Comparison of ENCODE assay signal across 9 mouse cellular contexts in the genomic region with DNA sequence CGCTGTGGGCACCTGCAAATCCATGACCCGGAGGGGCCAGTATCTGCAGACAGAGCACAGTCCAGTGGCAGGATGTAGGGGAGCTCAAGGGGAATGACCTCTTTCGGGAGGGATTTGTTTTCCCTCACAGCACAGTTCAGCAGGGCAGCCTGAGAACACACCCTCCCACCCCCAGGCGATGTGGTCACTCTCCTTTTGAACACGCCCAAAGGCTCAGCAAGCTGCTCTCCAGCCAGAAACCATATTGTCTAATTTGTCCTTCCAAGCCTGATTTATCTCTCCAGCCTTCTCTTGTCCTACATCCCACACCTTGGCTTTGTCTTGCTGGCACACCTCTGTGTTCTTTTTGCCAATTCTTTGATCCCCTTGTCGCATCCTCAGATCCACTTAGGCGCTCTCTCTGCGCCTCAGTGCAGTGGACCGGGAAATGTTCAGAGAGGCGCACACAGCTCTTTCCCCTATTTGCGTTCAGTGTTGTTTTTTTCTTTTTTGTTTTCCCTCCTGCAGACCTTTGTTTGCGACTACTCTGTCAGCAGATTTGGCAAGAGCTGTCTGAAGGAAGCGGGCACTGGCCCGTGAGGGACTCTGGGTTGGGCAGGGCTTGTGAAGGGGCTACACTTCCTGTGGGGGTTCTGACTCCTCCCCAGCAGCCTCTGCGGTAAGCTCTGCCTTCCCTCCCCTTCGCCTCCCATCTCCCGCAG. TPM values are rescaled to one million over a fixed set of nuclear protein-coding genes. Genes with fewer than 3 reads are reported as not detected.
DNase-seq lines count a peak whose midpoint lies in the region; ATAC-seq and TF ChIP-seq lines count a peak whose summit lies in the region.
"Had no signal": no experiment of that assay in that cellular context is flagged by ENCODE, and none has a peak within 500 bp of the region (broad histone marks: within the 10 kb centered on the region; RNA-seq: fewer than 3 reads in every experiment).

No protein-coding gene starts in this region.

- no peak for TF ChIP-seq EP300 in heart, postnatal 0 days (IDR thresholded peaks at IDR 0.05; ENCODE audit: low read depth)

- H3K27me3 ChIP-seq in forebrain, embryonic 13.5 days, result no peaks in the 10 kb centered on the region
- H3K27me3 ChIP-seq in heart, postnatal 0 days (ENCODE audit: control insufficient read depth, insufficient read depth, low read length), result no peaks in the 10 kb centered on the region
- H3K27me3 ChIP-seq in neural tube, embryonic 14.5 days (ENCODE audit: control insufficient read depth, insufficient read depth, low read length), result no peaks in the 10 kb centered on the region

- peak overlapping the region; percentile 57 for H3K4me2 ChIP-seq in forebrain, embryonic 13.5 days
- H3K4me2 ChIP-seq in heart, postnatal 0 days (ENCODE audit: low read depth, low read length), result peak overlapping the region; percentile 60
- H3K4me2 ChIP-seq in neural tube, embryonic 14.5 days (ENCODE audit: low read depth, low read length), result peak overlapping the region; percentile 45

- WGBS in forebrain, embryonic 13.5 days, result 8% methylated on average over 17 of the region's 17 CpGs
- WGBS in heart, postnatal 0 days, result 18% methylated on average over 17 of the region's 17 CpGs
- WGBS in lung, adult 2 months, result 9% methylated on average over 17 of the region's 17 CpGs
- 22% methylated on average over 17 of the region's 17 CpGs for WGBS in neural tube, embryonic 14.5 days

- peak; percentile 49; the same call in 1 of the 2 replicates for TF ChIP-seq POLR2A in lung, adult 2 months (IDR thresholded peaks at IDR 0.05; ENCODE audit: borderline replicate concordance, extremely low read depth, low read depth, low read length)

- peaks cover 14% of the 10 kb centered on the region for H3K4me1 ChIP-seq in forebrain, embryonic 13.5 days
- peaks cover 11% of the 10 kb centered on the region; the same call in 1 of the 2 replicates for H3K4me1 ChIP-seq in heart, postnatal 0 days (ENCODE audit: control insufficient read depth, insufficient read depth)
- peaks cover 10% of the 10 kb centered on the region for H3K4me1 ChIP-seq in lung, adult 2 months (ENCODE audit: control insufficient read depth, insufficient read depth, low read length)
- H3K4me1 ChIP-seq in neural tube, embryonic 14.5 days (ENCODE audit: control insufficient read depth, insufficient read depth, low read length), result peaks cover 11% of the 10 kb centered on the region; the same call in 1 of the 2 replicates

- DNase-seq in A20 (ENCODE audit: low read depth, low spot score), result peak; percentile 83
- peak; percentile 80 for DNase-seq in adrenal gland, adult 2 months
- peak; percentile 57 for DNase-seq in heart, postnatal 0 days (ENCODE audit: low spot score)
- DNase-seq in kidney, postnatal 14 days, result peak; percentile 65
- DNase-seq in lung, adult 2 months, result peak; percentile 21
- peak; percentile 37 for DNase-seq in testis, postnatal 14 days (ENCODE audit: low spot score)

- H3K36me3 ChIP-seq in forebrain, embryonic 13.5 days (ENCODE audit: poor library complexity, severe bottlenecking), result no peaks in the 10 kb centered on the region
- no peaks in the 10 kb centered on the region for H3K36me3 ChIP-seq in heart, postnatal 0 days (replicated peaks; ENCODE audit: control insufficient read depth, insufficient read depth, low read length)
- H3K36me3 ChIP-seq in neural tube, embryonic 14.5 days (ENCODE audit: control insufficient read depth, insufficient read depth, low read length), result no peaks in the 10 kb centered on the region

- no peak for TF ChIP-seq CTCF in heart, postnatal 0 days (IDR thresholded peaks at IDR 0.05; ENCODE audit: low read depth)
- TF ChIP-seq CTCF in lung, adult 2 months (IDR thresholded peaks at IDR 0.05; ENCODE audit: insufficient read depth, low read length), result no peak

- H3K9me3 ChIP-seq in forebrain, embryonic 13.5 days (replicated peaks), result no peaks in the 10 kb centered on the region
- no peaks in the 10 kb centered on the region for H3K9me3 ChIP-seq in heart, postnatal 0 days (replicated peaks; ENCODE audit: control insufficient read depth, low read length)
- H3K9me3 ChIP-seq in neural tube, embryonic 14.5 days (ENCODE audit: control insufficient read depth, low read length), result no peaks in the 10 kb centered on the region

- H3K9ac ChIP-seq in forebrain, embryonic 13.5 days, result peak overlapping the region; percentile 49
- peak overlapping the region; percentile 47 for H3K9ac ChIP-seq in heart, postnatal 0 days (replicated peaks; ENCODE audit: low read depth, low read length)
- peak overlapping the region; percentile 26 for H3K9ac ChIP-seq in neural tube, embryonic 14.5 days (replicated peaks; ENCODE audit: low read depth, low read length)

- peak; percentile 96 for ATAC-seq in forebrain, embryonic 13.5 days
- ATAC-seq in heart, postnatal 0 days (ENCODE audit: insufficient read depth, low read depth), result peak; percentile 77
- peak; percentile 96 for ATAC-seq in neural tube, embryonic 14.5 days (ENCODE audit: low read depth)

- H3K4me3 ChIP-seq in forebrain, embryonic 13.5 days, result peak overlapping the region; percentile 32
- H3K4me3 ChIP-seq in heart, postnatal 0 days (ENCODE audit: low read depth, low read length), result peak overlapping the region; percentile 33
- peak overlapping the region; percentile 38 for H3K4me3 ChIP-seq in lung, adult 2 months (replicated peaks; ENCODE audit: extremely low read depth, low read depth, low read length)
- peak overlapping the region; percentile 14; the same call in 1 of the 2 replicates for H3K4me3 ChIP-seq in neural tube, embryonic 14.5 days (ENCODE audit: low read depth, low read length)

- peak overlapping the region; percentile 60 for H3K27ac ChIP-seq in forebrain, embryonic 13.5 days
- peak overlapping the region; percentile 23 for H3K27ac ChIP-seq in heart, postnatal 0 days (ENCODE audit: low read depth)
- peak overlapping the region; percentile 76 for H3K27ac ChIP-seq in neural tube, embryonic 14.5 days (ENCODE audit: low read depth, low read length)

RNA-seq across cellular contexts. Expression of gene Pla1a, which starts 33.3 kb away (rescaled TPM):
- total RNA-seq in adrenal gland, adult 2 months (2021), result 10 to 100 TPM; 17.0 to 36.7 TPM
- 12.3 and 21.0 TPM in 2 replicates for polyA plus RNA-seq in adrenal gland, adult 2 months (2012; rRNA removed)
- polyA plus RNA-seq in forebrain, embryonic 13.5 days (2015; fragmentation: Nextera tagmentation; extraction: Ambion mirVana), result 0.25 and 0.45 TPM in 2 replicates
- 13.4 and 14.5 TPM in 2 replicates for total RNA-seq in heart, postnatal 0 days (2014; rRNA removed; ENCODE audit: low replicate concordance)
- polyA plus RNA-seq in heart, postnatal 0 days (2015; fragmentation: Nextera tagmentation; extraction: Ambion mirVana), result 4.6 and 4.9 TPM in 2 replicates
- 1.6 and 2.0 TPM in 2 replicates for polyA plus RNA-seq in lung, adult 2 months (2012; rRNA removed)
- 0.47 and 0.70 TPM in 2 replicates for polyA plus RNA-seq in neural tube, embryonic 14.5 days (2014; fragmentation: Nextera tagmentation; extraction: Ambion mirVana)

RNA-seq across cellular contexts. Expression of gene Popdc2, which starts 37.7 kb away (rescaled TPM):
- total RNA-seq in adrenal gland, adult 2 months (2021), result 1 to 10 TPM; 1.4 to 3.6 TPM
- 2.3 and 2.9 TPM in 2 replicates for polyA plus RNA-seq in adrenal gland, adult 2 months (2012; rRNA removed)
- 0.23 and 0.29 TPM in 2 replicates for polyA plus RNA-seq in forebrain, embryonic 13.5 days (2015; fragmentation: Nextera tagmentation; extraction: Ambion mirVana)
- 982 and 1,104 TPM in 2 replicates for total RNA-seq in heart, postnatal 0 days (2014; rRNA removed; ENCODE audit: low replicate concordance)
- polyA plus RNA-seq in heart, postnatal 0 days (2015; fragmentation: Nextera tagmentation; extraction: Ambion mirVana), result 564 and 675 TPM in 2 replicates
- polyA plus RNA-seq in lung, adult 2 months (2012; rRNA removed), result 20.4 and 30.9 TPM in 2 replicates
- 0.62 and 0.71 TPM in 2 replicates for polyA plus RNA-seq in neural tube, embryonic 14.5 days (2014; fragmentation: Nextera tagmentation; extraction: Ambion mirVana)

RNA-seq across cellular contexts. Expression of gene Adprh, which starts 52.8 kb away (rescaled TPM):
- 10 to 100 TPM; 37.2 to 49.4 TPM for total RNA-seq in adrenal gland, adult 2 months (2021)
- 114 and 133 TPM in 2 replicates for polyA plus RNA-seq in adrenal gland, adult 2 months (2012; rRNA removed)
- polyA plus RNA-seq in forebrain, embryonic 13.5 days (2015; fragmentation: Nextera tagmentation; extraction: Ambion mirVana), result 145 and 153 TPM in 2 replicates
- 30.9 and 42.6 TPM in 2 replicates for total RNA-seq in heart, postnatal 0 days (2014; rRNA removed; ENCODE audit: low replicate concordance)
- polyA plus RNA-seq in heart, postnatal 0 days (2015; fragmentation: Nextera tagmentation; extraction: Ambion mirVana), result 69.5 and 72.1 TPM in 2 replicates
- polyA plus RNA-seq in lung, adult 2 months (2012; rRNA removed), result 27.0 and 29.4 TPM in 2 replicates
- 130 and 141 TPM in 2 replicates for polyA plus RNA-seq in neural tube, embryonic 14.5 days (2014; fragmentation: Nextera tagmentation; extraction: Ambion mirVana)

RNA-seq across cellular contexts. Expression of gene Gm21987, which starts 52.8 kb away (rescaled TPM):
- under 1 TPM in 1 of 2 experiments, not detected in 1; 0.93 TPM for total RNA-seq in adrenal gland, adult 2 months (2021)
- polyA plus RNA-seq in adrenal gland, adult 2 months (2012; rRNA removed), result 4.4 TPM in 1 of 2 replicates, not detected in the other
- polyA plus RNA-seq in forebrain, embryonic 13.5 days (2015; fragmentation: Nextera tagmentation; extraction: Ambion mirVana), result not detected in 2 replicates
- total RNA-seq in heart, postnatal 0 days (2014; rRNA removed; ENCODE audit: low replicate concordance), result not detected in 2 replicates
- 5.1 and 6.2 TPM in 2 replicates for polyA plus RNA-seq in heart, postnatal 0 days (2015; fragmentation: Nextera tagmentation; extraction: Ambion mirVana)
- not detected in 2 replicates for polyA plus RNA-seq in lung, adult 2 months (2012; rRNA removed)
- not detected in 2 replicates for polyA plus RNA-seq in neural tube, embryonic 14.5 days (2014; fragmentation: Nextera tagmentation; extraction: Ambion mirVana)
- total RNA-seq: adrenal gland, postnatal 4 days had no signal

RNA-seq across cellular contexts. Expression of gene Cox17, which starts 52.9 kb away (rescaled TPM):
- 100 to 1,000 TPM; 223 to 312 TPM for total RNA-seq in adrenal gland, adult 2 months (2021)
- 34.7 and 43.0 TPM in 2 replicates for polyA plus RNA-seq in adrenal gland, adult 2 months (2012; rRNA removed)
- polyA plus RNA-seq in forebrain, embryonic 13.5 days (2015; fragmentation: Nextera tagmentation; extraction: Ambion mirVana), result 129 and 147 TPM in 2 replicates
- total RNA-seq in heart, postnatal 0 days (2014; rRNA removed; ENCODE audit: low replicate concordance), result 84.7 and 177 TPM in 2 replicates
- polyA plus RNA-seq in heart, postnatal 0 days (2015; fragmentation: Nextera tagmentation; extraction: Ambion mirVana), result 579 and 627 TPM in 2 replicates
- 63.2 and 64.6 TPM in 2 replicates for polyA plus RNA-seq in lung, adult 2 months (2012; rRNA removed)
- 82.0 and 91.6 TPM in 2 replicates for polyA plus RNA-seq in neural tube, embryonic 14.5 days (2014; fragmentation: Nextera tagmentation; extraction: Ambion mirVana)

Comparison
In these comparisons a context has a peak if more than half of its experiments do, and no peak if none do; other contexts are left out.
1. Peak in every context shown above with its lines: DNase-seq, ATAC-seq, H3K4me3 ChIP-seq and H3K27ac ChIP-seq.
2. DNase-seq: peak in every context shown above with its lines; median percentile 83 in A20; 80 in adrenal gland, adult 2 months; 65 in kidney, postnatal 14 days; 57 in heart, postnatal 0 days; 37 in testis, postnatal 14 days; 21 in lung, adult 2 months.
3. H3K27ac ChIP-seq: peak in every context shown above with its lines; median percentile 76 in neural tube, embryonic 14.5 days; 60 in forebrain, embryonic 13.5 days; 23 in heart, postnatal 0 days.
4. RNA of gene Popdc2, which starts 37.7 kb away (polyA plus RNA-seq): 564 to 675 TPM in heart, postnatal 0 days; 20.4 to 30.9 TPM in lung, adult 2 months, 2.3 to 2.9 TPM in adrenal gland, adult 2 months, 0.62 to 0.71 TPM in neural tube, embryonic 14.5 days and 0.23 to 0.29 TPM in forebrain, embryonic 13.5 days; every median in the first group is over 10 times any median in the second.